Mouse (Mus musculus): ENCODE measurements around the gene Gpx8.

GRCm38 (mm10) chr13:113000090-113000489, 46.1 kb downstream of the Gpx8 start:
- TF ChIP-seq POLR2AphosphoS2 (IDR thresholded peaks at IDR 0.05; ENCODE audit: insufficient read length, low read depth), result no peak
- TF ChIP-seq MAX (IDR thresholded peaks at IDR 0.05; ENCODE audit: low read depth), result no peak
- TF ChIP-seq REST (IDR thresholded peaks at IDR 0.05; ENCODE audit: insufficient read depth, insufficient read length), result no peak
- no peak for TF ChIP-seq POLR2A (IDR thresholded peaks at IDR 0.05; ENCODE audit: insufficient read length, low read depth)

Data from myocyte (in vitro differentiated cells).